Mouse (Mus musculus): ENCODE measurements around the gene Anxa6.

GRCm38 (mm10) chr11:55027204-55027855 lies 5.9 kb downstream of the Anxa6 start:
- TF ChIP-seq CTCF (IDR thresholded peaks at IDR 0.05; ENCODE audit: borderline replicate concordance, control insufficient read depth, extremely low read depth, insufficient read depth, low read length, poor library complexity), result no peak
- TF ChIP-seq POLR2A (IDR thresholded peaks at IDR 0.05; ENCODE audit: control insufficient read depth, extremely low read depth, insufficient read depth, low read length, poor library complexity), result no peak
